Mouse (Mus musculus): ENCODE data around the gene Lpin2. TPM values are rescaled to one million over a fixed set of nuclear protein-coding genes. Genes with fewer than 3 reads are reported as not detected.
A peak's percentile ranks its signal among the peaks of the same experiment; 100 is the strongest.

Gene Lpin2
- total and polyA plus RNA-seq, 2 experiments from 2014 or later = 8.5 to 22.2 TPM

- 94% methylated on average over 4 of the region's 4 CpGs for WGBS
- TF ChIP-seq EP300 (IDR thresholded peaks at IDR 0.05; ENCODE audit: low read depth) (no peak), CTCF (IDR thresholded peaks at IDR 0.05; ENCODE audit: low read depth) (no peak)
Measured at GRCm38 (mm10) chr17:71180601-71181000, 1.8 kb upstream of the Lpin2 start.

GRCm38 (mm10) chr17:71182871-71183656 lies 704 bp downstream of the Lpin2 start:
- H3K27ac ChIP-seq (ENCODE audit: low read depth) = peak overlapping the region; percentile 69
- peak overlapping the region; percentile 94 for H3K4me3 ChIP-seq (ENCODE audit: low read depth, low read length)
- TF ChIP-seq EP300 (IDR thresholded peaks at IDR 0.05; ENCODE audit: low read depth) = no peak
- TF ChIP-seq CTCF (IDR thresholded peaks at IDR 0.05; ENCODE audit: low read depth) = no peak
- H3K9ac ChIP-seq (replicated peaks; ENCODE audit: low read depth, low read length) = peak overlapping the region; percentile 95
- H3K4me2 ChIP-seq (ENCODE audit: low read depth, low read length) = peak overlapping the region; percentile 94
- under 1% methylated on average over 60 of the region's 71 CpGs for whole genome bisulfite sequencing
- ATAC-seq (ENCODE audit: insufficient read depth, low read depth) = peak; percentile 97
- H3K4me1 ChIP-seq (ENCODE audit: control insufficient read depth, insufficient read depth) = peaks cover 33% of the 10 kb centered on the region
- no peaks in the 10 kb centered on the region for H3K9me3 ChIP-seq (replicated peaks; ENCODE audit: control insufficient read depth, low read length)
- no peaks in the 10 kb centered on the region for H3K36me3 ChIP-seq (replicated peaks; ENCODE audit: control insufficient read depth, insufficient read depth, low read length)
- DNase-seq (ENCODE audit: low spot score) = peak; percentile 81
- H3K27me3 ChIP-seq (ENCODE audit: control insufficient read depth, insufficient read depth, low read length) = no peaks in the 10 kb centered on the region; the same call in 1 of the 2 replicates

More at GRCm38 (mm10) chr17:71180601-71181000, 1.8 kb upstream of the Lpin2 start:
- DNase-seq (ENCODE audit: low spot score) = no peak
- H3K4me2 ChIP-seq (ENCODE audit: low read depth, low read length) = no peak overlapping the region
- H3K9me3 ChIP-seq (replicated peaks; ENCODE audit: control insufficient read depth, low read length) = no peaks in the 10 kb centered on the region
- no peak for ATAC-seq (ENCODE audit: insufficient read depth, low read depth)
- no peak overlapping the region for H3K27ac ChIP-seq (ENCODE audit: low read depth)
- no peaks in the 10 kb centered on the region for H3K36me3 ChIP-seq (replicated peaks; ENCODE audit: control insufficient read depth, insufficient read depth, low read length)
- H3K9ac ChIP-seq (replicated peaks; ENCODE audit: low read depth, low read length) = no peak overlapping the region
- H3K4me1 ChIP-seq (ENCODE audit: control insufficient read depth, insufficient read depth) = peaks cover 26% of the 10 kb centered on the region
- no peaks in the 10 kb centered on the region; the same call in 1 of the 2 replicates for H3K27me3 ChIP-seq (ENCODE audit: control insufficient read depth, insufficient read depth, low read length)
- no peak overlapping the region for H3K4me3 ChIP-seq (ENCODE audit: low read depth, low read length)

- Histone ChIP-seq H3K27me3 (ENCODE audit: control insufficient read depth, insufficient read depth, low read length) (no peaks in the 10 kb centered on the region; the same call in 1 of the 2 replicates), H3K9ac (replicated peaks; ENCODE audit: low read depth, low read length) (peak overlapping the region; percentile 95), H3K27ac (ENCODE audit: low read depth) (peak overlapping the region; percentile 69), H3K36me3 (replicated peaks; ENCODE audit: control insufficient read depth, insufficient read depth, low read length) (no peaks in the 10 kb centered on the region), H3K4me2 (ENCODE audit: low read depth, low read length) (peak overlapping the region; percentile 94), H3K4me3 (ENCODE audit: low read depth, low read length) (peak overlapping the region; percentile 94), H3K9me3 (replicated peaks; ENCODE audit: control insufficient read depth, low read length) (no peaks in the 10 kb centered on the region), H3K4me1 (ENCODE audit: control insufficient read depth, insufficient read depth) (peaks cover 32% of the 10 kb centered on the region)
- TF ChIP-seq EP300 (IDR thresholded peaks at IDR 0.05; ENCODE audit: low read depth) (no peak), CTCF (IDR thresholded peaks at IDR 0.05; ENCODE audit: low read depth) (no peak)
- under 1% methylated on average over 74 of the region's 79 CpGs for WGBS
- no peak for DNase-seq (ENCODE audit: low spot score)
- peak; percentile 50; the same call in 1 of the 2 replicates for ATAC-seq (ENCODE audit: insufficient read depth, low read depth)
Measured at GRCm38 (mm10) chr17:71183657-71184261, 1.4 kb downstream of the Lpin2 start.

GRCm38 (mm10) chr17:71184356-71185111 lies 2.2 kb downstream of the Lpin2 start:
- ATAC-seq (ENCODE audit: insufficient read depth, low read depth) = no peak
- H3K4me2 ChIP-seq (ENCODE audit: low read depth, low read length) = peak overlapping the region; percentile 94
- no peaks in the 10 kb centered on the region for H3K36me3 ChIP-seq (replicated peaks; ENCODE audit: control insufficient read depth, insufficient read depth, low read length)
- no peak for TF ChIP-seq CTCF (IDR thresholded peaks at IDR 0.05; ENCODE audit: low read depth)
- H3K27me3 ChIP-seq (ENCODE audit: control insufficient read depth, insufficient read depth, low read length) = no peaks in the 10 kb centered on the region; the same call in 1 of the 2 replicates
- H3K9ac ChIP-seq (replicated peaks; ENCODE audit: low read depth, low read length) = peak overlapping the region; percentile 95
- peak overlapping the region; percentile 94 for H3K4me3 ChIP-seq (ENCODE audit: low read depth, low read length)
- no peaks in the 10 kb centered on the region for H3K9me3 ChIP-seq (replicated peaks; ENCODE audit: control insufficient read depth, low read length)
- 9% methylated on average over 22 of the region's 22 CpGs for WGBS
- DNase-seq (ENCODE audit: low spot score) = no peak
- H3K27ac ChIP-seq (ENCODE audit: low read depth) = no peak overlapping the region
- H3K4me1 ChIP-seq (ENCODE audit: control insufficient read depth, insufficient read depth) = peaks cover 29% of the 10 kb centered on the region

GRCm38 (mm10) chr17:71185368-71185767 lies 3.0 kb downstream of the Lpin2 start:
- H3K27me3 ChIP-seq (ENCODE audit: control insufficient read depth, insufficient read depth, low read length) = no peaks in the 10 kb centered on the region
- DNase-seq (ENCODE audit: low spot score) (no peak), ATAC-seq (ENCODE audit: insufficient read depth, low read depth) (no peak)
- TF ChIP-seq EP300 (IDR thresholded peaks at IDR 0.05; ENCODE audit: low read depth) (no peak), CTCF (IDR thresholded peaks at IDR 0.05; ENCODE audit: low read depth) (no peak)
- no peaks in the 10 kb centered on the region for H3K9me3 ChIP-seq (replicated peaks; ENCODE audit: control insufficient read depth, low read length)
- peaks cover 29% of the 10 kb centered on the region for H3K4me1 ChIP-seq (ENCODE audit: control insufficient read depth, insufficient read depth)
- no peaks in the 10 kb centered on the region for H3K36me3 ChIP-seq (replicated peaks; ENCODE audit: control insufficient read depth, insufficient read depth, low read length)
- WGBS = 76% methylated on average over 1 of the region's 1 CpGs
- H3K4me3 ChIP-seq (ENCODE audit: low read depth, low read length) = no peak overlapping the region
- H3K4me2 ChIP-seq (ENCODE audit: low read depth, low read length) = peak overlapping the region; percentile 94; the same call in 1 of the 2 replicates
- no peak overlapping the region for H3K27ac ChIP-seq (ENCODE audit: low read depth)
- no peak overlapping the region for H3K9ac ChIP-seq (replicated peaks; ENCODE audit: low read depth, low read length)

Measured in heart, postnatal 0 days (tissue).